In genomic region chr10:44050913-44051312, GRCm38 (mm10) we compare ENCODE assay signal across 12 mouse cellular contexts.
"Had no signal": no experiment of that assay in that cellular context is flagged by ENCODE, and none has a peak within 500 bp of the region (broad histone marks: within the 10 kb centered on the region; RNA-seq: fewer than 3 reads in every experiment).

No protein-coding gene starts in this region.

- H3K27me3 ChIP-seq: kidney, embryonic 15.5 days; limb, embryonic 13.5 days; midbrain, embryonic 12.5 days had no signal

- H3K27ac ChIP-seq: kidney, embryonic 15.5 days; limb, embryonic 13.5 days; liver, embryonic 14.5 days; midbrain, embryonic 12.5 days; stomach, postnatal 0 days had no signal

- H3K36me3 ChIP-seq: kidney, embryonic 15.5 days; limb, embryonic 13.5 days; midbrain, embryonic 12.5 days had no signal

- H3K9me3 ChIP-seq: kidney, embryonic 15.5 days; limb, embryonic 13.5 days; midbrain, embryonic 12.5 days had no signal

- H3K9ac ChIP-seq: kidney, embryonic 15.5 days; limb, embryonic 13.5 days; liver, embryonic 14.5 days; midbrain, embryonic 12.5 days had no signal

- DNase-seq: kidney, adult 2 months; kidney, postnatal 14 days; lung, adult 18-20 months; thymus, adult 18-20 months; thymus, postnatal 14 days had no signal

- H3K4me3 ChIP-seq: kidney, embryonic 15.5 days; limb, embryonic 13.5 days; midbrain, embryonic 12.5 days had no signal

- ATAC-seq: intestine, embryonic 16.5 days; midbrain, embryonic 16.5 days had no signal

- H3K4me2 ChIP-seq: kidney, embryonic 15.5 days; limb, embryonic 13.5 days; midbrain, embryonic 12.5 days had no signal

- H3K4me1 ChIP-seq: kidney, embryonic 15.5 days; limb, embryonic 13.5 days had no signal
